Mouse (Mus musculus) forebrain, embryonic 16.5 days (tissue): ENCODE measurements around the gene Aff3. TPM values are rescaled to one million over a fixed set of nuclear protein-coding genes. Genes with fewer than 3 reads are reported as not detected.

Experiments
- ATAC-seq: fragments of 200-750 bp; cut with Nextera tagmentation; 2 replicates; pipeline ENCODE4 v1.8.0; 2017; ENCODE audit warnings: mild to moderate bottlenecking, moderate library complexity
- H3K27ac ChIP-seq: fragments of 300-500 bp; sonication (generic); 2 replicates; pipeline ENCODE4 v1.5.1; 2014; ENCODE audit warnings: low read length, control low read depth
- H3K27me3 ChIP-seq: fragments of 300-500 bp; sonication (generic); replicated peaks from 2 replicates; pipeline ENCODE4 v1.6.1; 2014; ENCODE audit warnings: low read length; ENCODE audit not compliant: control insufficient read depth, insufficient read depth
- H3K36me3 ChIP-seq: fragments of 300-500 bp; sonication (generic); 2 replicates; pipeline ENCODE4 v1.6.1; 2014; ENCODE audit not compliant: control insufficient read depth, insufficient read depth
- H3K4me1 ChIP-seq: fragments of 300-500 bp; sonication (generic); replicated peaks from 2 replicates; pipeline ENCODE4 v1.6.1; 2014; ENCODE audit warnings: low read length; ENCODE audit not compliant: control insufficient read depth, insufficient read depth
- H3K4me2 ChIP-seq: fragments of 300-500 bp; sonication (generic); 2 replicates; pipeline ENCODE4 v1.6.1; 2014; ENCODE audit warnings: mild to moderate bottlenecking, low read length, control low read depth
- H3K4me3 ChIP-seq: fragments of 300-500 bp; sonication (generic); replicated peaks from 2 replicates; pipeline ENCODE4 v1.5.1; 2014; ENCODE audit warnings: mild to moderate bottlenecking, low read length, control low read depth
- H3K9ac ChIP-seq: fragments of 300-500 bp; sonication (generic); replicated peaks from 2 replicates; pipeline ENCODE4 v1.6.1; 2014; ENCODE audit warnings: low read depth, low read length, control low read depth
- H3K9me3 ChIP-seq: fragments of 300-500 bp; sonication (generic); 2 replicates; pipeline ENCODE4 v1.6.1; 2016; ENCODE audit warnings: low read length; ENCODE audit not compliant: control insufficient read depth
- WGBS: fragments of 180-500 bp; shearing (Covaris S2); extraction: QIAGEN DNeasy Blood & Tissue Kit; methylation state at CpG from one replicate; pipeline ENCODE4 v1.1.7; 2014; 5-methylcytosine and 5-hydroxymethylcytosine counted together
- polyA plus RNA-seq: library from polyadenylated mRNA; unstranded; fragments of >200 nt; fragmentation: Nextera tagmentation; extraction: Ambion mirVana; gene quantifications from 2 replicates; pipeline ENCODE4 v1.2.1, GENCODE M21; 2015

Gene Aff3
- polyA plus RNA-seq, 1 experiment from 2014 or later, result 16.9 TPM

DNA sequence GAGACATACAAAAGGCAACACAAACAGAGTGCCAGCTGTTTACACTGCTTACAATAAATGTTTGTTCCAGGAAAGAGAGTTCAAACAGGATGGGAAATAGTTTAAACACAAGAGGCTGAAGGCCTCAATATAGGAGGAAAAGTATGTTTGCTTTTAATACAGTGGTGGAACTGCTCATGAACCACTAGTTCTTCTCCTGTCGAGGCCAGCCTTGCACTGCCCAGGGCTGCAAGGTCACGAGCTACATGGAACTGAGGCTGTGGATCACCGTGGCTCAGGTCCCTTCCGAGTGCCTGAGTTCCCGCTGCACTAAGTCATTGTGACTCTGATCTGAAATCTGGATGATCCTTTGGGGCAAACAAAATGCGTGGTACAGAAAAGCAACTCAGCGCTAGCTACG is 73.6 kb downstream of the Aff3 start:
- Histone ChIP-seq H3K4me2 (no peak overlapping the region), H3K9ac (no peak overlapping the region), H3K27me3 (no peaks in the 10 kb centered on the region), H3K4me3 (no peak overlapping the region), H3K4me1 (peaks cover 13% of the 10 kb centered on the region), H3K27ac (no peak overlapping the region), H3K36me3 (no peaks in the 10 kb centered on the region), H3K9me3 (no peaks in the 10 kb centered on the region)
- ATAC-seq, result no peak
- WGBS, result 81% methylated on average over 8 of the region's 8 CpGs

DNA sequence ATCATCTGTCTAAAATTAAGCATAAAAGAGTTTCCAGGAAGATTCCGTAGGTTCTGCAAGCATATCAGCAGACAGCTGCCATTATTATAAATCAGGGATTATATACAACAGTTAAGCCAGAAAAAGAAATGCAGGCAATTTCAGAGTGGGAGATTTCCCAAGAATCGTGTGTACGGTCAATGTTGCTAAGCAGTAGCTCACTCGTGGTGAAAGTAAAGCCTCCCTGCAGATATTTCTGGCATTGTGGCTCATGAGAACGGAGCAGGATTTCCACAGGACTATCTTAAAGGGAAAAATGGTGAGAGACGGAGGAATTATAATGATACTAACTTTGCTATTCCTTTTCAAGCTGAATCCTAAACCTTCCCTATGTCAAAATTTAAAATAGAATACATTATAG is 76.0 kb downstream of the Aff3 start:
- Histone ChIP-seq H3K9ac (no peak overlapping the region), H3K9me3 (no peaks in the 10 kb centered on the region), H3K4me2 (no peak overlapping the region), H3K4me1 (peaks cover 5% of the 10 kb centered on the region; the same call in 1 of the 2 replicates), H3K27ac (no peak overlapping the region), H3K27me3 (no peaks in the 10 kb centered on the region), H3K4me3 (no peak overlapping the region), H3K36me3 (no peaks in the 10 kb centered on the region)
- 75% methylated on average over 6 of the region's 6 CpGs for WGBS
- ATAC-seq, result no peak

DNA sequence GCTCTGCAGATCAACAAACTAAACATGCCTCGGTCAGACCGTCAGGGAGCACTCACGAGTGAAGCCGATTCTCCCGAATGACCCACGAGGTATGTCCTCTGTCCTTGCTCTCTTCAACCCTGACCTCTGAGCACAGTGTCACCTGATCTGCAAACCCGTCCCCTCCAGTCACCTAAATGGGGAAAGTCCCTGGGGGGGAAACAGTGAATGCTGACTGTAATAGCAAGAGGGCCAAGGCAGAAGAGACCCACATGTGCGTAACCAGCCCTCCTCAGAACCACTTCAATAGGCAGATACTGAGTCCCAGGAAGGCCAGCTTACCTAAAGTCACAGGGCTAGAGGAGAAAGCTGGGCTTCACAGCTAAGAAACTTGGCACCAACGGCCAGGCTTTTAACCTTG is 82.4 kb downstream of the Aff3 start:
- ATAC-seq, result no peak
- Histone ChIP-seq H3K27ac (no peak overlapping the region), H3K27me3 (no peaks in the 10 kb centered on the region), H3K4me1 (peaks cover 4% of the 10 kb centered on the region; the same call in 1 of the 2 replicates), H3K9me3 (no peaks in the 10 kb centered on the region), H3K36me3 (no peaks in the 10 kb centered on the region), H3K4me3 (no peak overlapping the region), H3K9ac (no peak overlapping the region), H3K4me2 (no peak overlapping the region)
- 94% methylated on average over 9 of the region's 9 CpGs for whole genome bisulfite sequencing

DNA sequence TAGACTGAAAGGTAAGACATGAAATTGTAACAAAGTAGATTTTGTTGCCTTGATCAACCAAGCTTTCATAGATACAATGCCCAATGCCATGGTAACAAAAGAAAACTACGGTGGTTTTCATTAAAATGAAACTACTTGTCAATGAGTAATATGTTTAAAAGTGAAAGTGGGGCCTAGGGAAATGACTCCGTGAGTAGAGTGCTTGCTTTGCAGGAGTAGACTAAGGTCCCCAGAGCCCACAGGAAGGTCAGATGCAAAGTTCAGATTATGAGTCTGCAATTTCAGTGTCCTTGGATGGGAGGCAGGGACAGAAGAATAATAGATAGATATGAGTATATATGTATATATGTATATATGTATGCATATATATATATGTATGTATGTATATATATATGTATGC is 84.2 kb downstream of the Aff3 start:
- no peak overlapping the region for H3K4me3 ChIP-seq
- ATAC-seq, result no peak
- H3K9me3 ChIP-seq, result no peaks in the 10 kb centered on the region
- WGBS, result 91% methylated on average over 2 of the region's 2 CpGs
- H3K36me3 ChIP-seq, result no peaks in the 10 kb centered on the region
- H3K27ac ChIP-seq, result no peak overlapping the region
- H3K4me2 ChIP-seq, result no peak overlapping the region
- H3K9ac ChIP-seq, result no peak overlapping the region
- peaks cover 4% of the 10 kb centered on the region; the same call in 1 of the 2 replicates for H3K4me1 ChIP-seq
- H3K27me3 ChIP-seq, result no peaks in the 10 kb centered on the region

DNA sequence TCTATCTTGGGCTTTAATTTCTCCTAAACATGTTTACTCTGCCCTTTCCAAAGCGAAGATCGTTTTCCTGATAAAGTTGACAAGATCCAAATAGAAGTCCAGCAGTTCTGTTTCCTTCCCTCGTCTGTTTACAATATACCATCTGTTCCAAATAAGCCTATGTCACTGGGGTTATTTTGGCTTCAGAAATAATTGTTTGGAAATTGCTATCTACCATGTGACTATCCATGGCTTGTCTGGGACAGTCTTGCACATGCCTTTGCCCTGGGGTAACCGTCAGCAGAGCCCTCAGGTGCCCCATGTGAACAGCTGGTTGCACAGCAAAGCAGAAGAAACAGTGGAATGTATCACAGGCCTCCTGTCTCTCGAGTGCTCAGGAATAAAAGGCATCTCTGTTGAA is 86.4 kb downstream of the Aff3 start:
- Histone ChIP-seq H3K36me3 (no peaks in the 10 kb centered on the region), H3K4me2 (no peak overlapping the region), H3K4me1 (peaks cover 4% of the 10 kb centered on the region; the same call in 1 of the 2 replicates), H3K9me3 (no peaks in the 10 kb centered on the region), H3K9ac (no peak overlapping the region), H3K27me3 (no peaks in the 10 kb centered on the region), H3K4me3 (no peak overlapping the region), H3K27ac (no peak overlapping the region)
- ATAC-seq, result 0 out of 2 replicates have a peak, but pooled peaks have one; percentile 52
- 49% methylated on average over 5 of the region's 5 CpGs for WGBS

DNA sequence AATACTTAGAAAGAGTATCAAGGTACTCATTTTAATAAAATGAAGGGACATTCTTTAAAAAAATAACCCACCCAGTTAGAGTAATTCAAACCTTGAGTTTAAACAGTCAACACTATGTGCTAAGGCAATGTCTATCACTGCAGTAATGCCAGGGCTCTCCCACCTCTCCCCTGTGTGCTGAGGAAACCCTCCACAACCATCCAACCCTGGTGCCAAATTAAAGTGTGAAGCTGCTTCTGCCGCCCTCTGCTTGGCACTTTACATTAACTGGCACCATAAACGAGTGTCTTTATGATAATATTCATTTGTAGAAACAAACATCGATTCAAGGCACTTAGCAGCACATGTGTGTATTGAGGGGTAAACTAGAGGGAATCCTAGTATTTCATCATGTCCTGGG is 97.0 kb downstream of the Aff3 start:
- Histone ChIP-seq H3K27me3 (no peaks in the 10 kb centered on the region), H3K4me3 (no peak overlapping the region), H3K4me1 (peaks cover 40% of the 10 kb centered on the region), H3K9me3 (no peaks in the 10 kb centered on the region), H3K9ac (no peak overlapping the region), H3K27ac (no peak overlapping the region), H3K4me2 (no peak overlapping the region), H3K36me3 (no peaks in the 10 kb centered on the region)
- 0 out of 2 replicates have a peak, but pooled peaks have one; percentile 27 for ATAC-seq
- WGBS, result 35% methylated on average over 3 of the region's 3 CpGs

DNA sequence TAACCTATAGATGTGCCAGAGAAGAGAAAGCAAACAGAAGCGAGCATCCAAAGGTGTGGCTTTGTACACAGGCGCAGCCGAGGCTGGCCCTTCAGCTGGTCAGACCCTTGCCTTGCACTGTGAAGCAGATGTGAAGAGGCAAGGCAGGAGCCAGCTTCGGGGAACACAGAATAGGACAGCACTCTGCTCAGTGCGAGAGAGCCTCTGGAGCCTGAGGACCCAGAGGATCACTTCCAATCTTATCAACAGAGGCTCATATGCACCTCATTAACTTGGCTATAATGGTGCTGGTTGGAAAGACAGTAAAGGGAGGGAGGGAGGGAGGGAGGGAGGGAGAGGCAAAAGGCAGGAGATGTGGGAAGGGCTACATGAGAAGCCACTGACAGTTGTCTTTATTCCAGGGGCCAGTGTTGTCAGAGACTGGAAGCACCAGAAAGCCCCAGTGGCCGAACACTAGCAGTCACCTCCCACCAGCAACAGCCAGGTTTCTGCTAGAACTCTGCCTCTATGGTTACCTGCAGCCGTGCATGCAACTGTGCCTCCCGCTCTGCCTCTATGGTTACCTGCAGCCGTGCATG is 98.6 kb downstream of the Aff3 start:
- 35% methylated on average over 9 of the region's 9 CpGs for WGBS
- peaks cover 53% of the 10 kb centered on the region for H3K4me1 ChIP-seq
- no peak overlapping the region for H3K4me3 ChIP-seq
- no peaks in the 10 kb centered on the region for H3K9me3 ChIP-seq
- no peaks in the 10 kb centered on the region for H3K27me3 ChIP-seq
- no peak overlapping the region for H3K4me2 ChIP-seq
- no peak for ATAC-seq
- 0 out of 2 replicates have a peak overlapping the region, but pooled peaks have one; percentile 17 for H3K27ac ChIP-seq
- H3K36me3 ChIP-seq, result no peaks in the 10 kb centered on the region
- H3K9ac ChIP-seq, result no peak overlapping the region

DNA sequence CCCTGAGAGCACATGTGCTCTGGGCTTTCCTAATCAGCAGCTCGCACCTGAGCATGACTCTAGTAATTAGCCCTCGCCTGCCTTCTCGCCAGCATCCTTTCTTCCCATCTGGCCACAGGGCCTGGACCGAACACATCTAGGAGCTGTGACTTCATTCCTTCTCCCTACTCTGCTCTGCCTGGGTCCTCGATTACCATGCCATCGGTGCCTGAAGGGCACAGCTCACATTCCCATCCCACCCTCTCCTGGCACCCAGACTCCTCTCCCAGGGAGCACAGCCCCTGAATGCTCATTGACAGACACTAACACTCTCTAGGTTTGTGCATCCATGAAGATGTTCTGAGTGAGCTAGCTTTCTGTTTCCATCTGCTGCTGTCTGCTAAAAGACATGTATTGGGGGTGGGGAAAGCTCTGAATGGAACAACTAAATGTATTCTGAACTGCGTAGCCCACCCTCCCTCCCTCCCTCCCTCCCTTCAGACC is 99.4 kb downstream of the Aff3 start:
- Histone ChIP-seq H3K4me3 (no peak overlapping the region), H3K4me1 (peaks cover 53% of the 10 kb centered on the region), H3K27ac (peak overlapping the region; percentile 78), H3K27me3 (no peaks in the 10 kb centered on the region), H3K36me3 (no peaks in the 10 kb centered on the region), H3K4me2 (no peak overlapping the region), H3K9me3 (no peaks in the 10 kb centered on the region), H3K9ac (no peak overlapping the region; the same call in 1 of the 2 replicates)
- peak; percentile 57 for ATAC-seq
- WGBS, result 27% methylated on average over 7 of the region's 7 CpGs

DNA sequence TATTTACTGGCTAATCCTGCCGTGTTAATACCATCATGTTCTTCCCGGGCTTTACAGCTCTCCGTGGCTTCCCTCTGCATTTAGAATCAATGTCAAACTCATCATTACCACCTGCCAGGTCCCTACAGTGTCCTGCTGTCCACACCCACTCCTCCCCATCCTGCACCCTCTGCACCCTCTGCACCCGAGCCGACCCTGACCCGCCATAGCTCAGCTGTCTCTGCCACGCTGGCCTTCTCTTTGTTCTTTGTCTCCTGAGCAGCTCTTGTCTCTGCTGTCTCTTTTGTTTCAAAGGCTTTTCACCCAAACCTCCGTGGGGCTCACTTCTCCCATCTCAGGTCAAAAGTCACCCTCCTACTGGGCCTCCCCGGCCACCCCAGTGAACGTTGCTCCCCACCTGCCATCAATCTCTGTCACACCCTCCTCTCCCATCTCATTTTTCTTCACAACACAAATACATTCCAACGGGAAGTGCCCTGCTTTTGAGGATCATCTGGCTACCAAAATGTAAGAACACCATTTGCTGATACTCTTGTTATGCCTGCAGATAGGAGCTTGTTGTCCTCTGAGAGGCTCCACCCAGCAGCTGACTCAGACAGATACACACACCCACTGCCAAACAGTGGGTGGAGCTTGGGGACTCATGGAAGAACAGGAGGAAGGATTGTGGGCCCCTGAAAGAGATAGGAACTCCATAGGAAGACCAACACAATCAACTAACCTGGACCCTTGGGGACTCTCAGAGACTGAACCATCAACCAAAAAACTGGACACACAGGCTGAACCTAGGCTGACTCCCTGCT is 102.2 kb downstream of the Aff3 start:
- H3K4me2 ChIP-seq, result no peak overlapping the region
- H3K9me3 ChIP-seq, result no peaks in the 10 kb centered on the region
- ATAC-seq, result no peak
- H3K4me1 ChIP-seq, result peaks cover 43% of the 10 kb centered on the region
- H3K27ac ChIP-seq, result no peak overlapping the region
- H3K4me3 ChIP-seq, result no peak overlapping the region
- WGBS, result 25% methylated on average over 11 of the region's 11 CpGs
- no peak overlapping the region for H3K9ac ChIP-seq
- H3K27me3 ChIP-seq, result no peaks in the 10 kb centered on the region
- H3K36me3 ChIP-seq, result no peaks in the 10 kb centered on the region
